Mouse (Mus musculus): ENCODE measurements at regions not wholly inside any gene's neighbourhood (a gene's known extent, or its start where the extent isn't known, plus 50 kb on each side); places are given as distances from the start of the nearest gene placed in this dataset.

DNA sequence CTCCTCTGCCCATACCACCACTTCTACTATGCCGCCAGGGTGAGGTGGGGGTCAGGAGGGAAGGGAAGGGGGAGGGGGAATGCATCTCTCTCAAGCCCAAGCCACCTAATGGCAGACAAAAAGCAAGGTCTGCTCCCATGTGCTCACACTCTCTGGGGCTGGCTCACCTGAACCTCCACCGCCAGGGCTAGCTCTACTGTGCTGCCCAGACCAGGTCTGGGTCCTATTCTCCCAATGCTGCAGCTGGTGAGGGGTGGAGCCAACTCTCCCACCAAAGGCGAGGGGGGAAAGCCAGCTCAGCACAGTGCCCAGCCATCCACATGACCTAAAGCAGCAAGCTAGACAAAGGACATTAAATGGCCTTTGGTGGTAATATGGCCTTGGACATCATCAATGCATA, 158.6 kb downstream of the Chic2 start:
- no peak for DNase-seq (ENCODE audit: low spot score in 2 of 2)

DNA sequence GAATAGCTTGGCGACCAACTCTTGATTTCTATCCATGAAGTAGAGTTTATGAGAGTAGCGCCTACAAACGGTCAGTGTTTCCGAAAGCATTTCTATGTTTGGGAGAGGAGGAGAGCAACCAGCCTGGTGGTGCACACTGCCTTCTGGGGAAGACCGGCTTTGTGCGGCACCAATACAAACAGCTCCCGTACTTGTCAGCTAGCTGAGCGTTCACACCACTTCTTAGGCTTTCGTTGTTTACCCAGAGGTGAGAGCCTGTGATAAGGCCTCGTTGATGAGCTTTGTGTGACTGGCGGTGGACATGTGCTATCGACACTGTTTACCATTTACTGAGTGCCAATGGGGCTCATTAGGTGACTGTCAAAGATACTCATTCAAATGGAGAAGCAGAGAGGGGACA, 162.0 kb downstream of the Chic2 start:
- no peak for DNase-seq (ENCODE audit: low spot score in 2 of 2)

DNA sequence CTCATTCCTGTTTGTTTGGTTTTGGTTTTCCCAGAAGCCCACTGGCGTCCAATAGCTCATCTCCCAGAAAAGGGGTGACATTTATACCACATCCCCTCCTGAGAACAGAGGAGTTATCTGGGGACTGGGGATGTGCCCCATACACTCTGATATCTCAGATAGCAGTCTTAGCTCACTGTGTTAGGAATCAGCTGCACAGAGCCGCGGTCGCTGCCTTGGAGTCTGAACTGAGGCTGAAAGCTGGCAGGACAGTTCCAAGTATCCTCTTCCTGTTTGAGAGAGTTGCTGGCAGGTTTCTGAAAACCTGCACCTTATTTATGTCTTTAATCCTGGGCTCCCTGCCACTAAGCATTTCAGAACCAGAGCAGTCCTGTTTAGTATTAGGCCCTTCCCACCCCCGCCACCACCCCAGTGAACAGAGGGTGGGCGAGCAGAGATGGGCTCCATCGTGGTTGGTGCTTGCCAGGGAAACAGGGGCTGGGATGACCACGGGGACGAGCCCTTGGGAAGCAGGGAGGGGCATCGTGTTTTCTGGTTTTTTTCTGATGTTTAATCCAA, 163.8 kb downstream of the Chic2 start:
- no peak for DNase-seq (ENCODE audit: low spot score in 2 of 2)

DNA sequence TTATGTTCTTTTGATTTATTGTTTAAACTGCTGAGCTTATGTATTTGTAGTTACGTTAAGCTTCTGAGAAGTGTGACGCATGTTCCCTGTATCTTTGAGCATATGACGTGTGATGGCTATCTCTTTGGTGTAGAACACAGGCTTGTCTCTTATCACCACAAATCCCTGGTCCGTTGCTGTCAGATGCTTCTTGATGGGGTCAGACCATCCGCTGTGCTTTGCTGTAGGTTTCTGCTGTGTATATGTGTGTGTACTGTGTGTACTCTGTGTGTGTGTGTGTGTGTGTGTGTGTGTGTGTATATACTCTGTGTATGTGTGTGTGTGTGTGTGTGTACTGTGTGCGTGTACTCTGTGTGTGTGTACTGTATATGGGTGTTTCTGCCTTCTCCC, 164.5 kb downstream of the Chic2 start:
- DNase-seq (ENCODE audit: low spot score in 2 of 2), result no peak

DNA sequence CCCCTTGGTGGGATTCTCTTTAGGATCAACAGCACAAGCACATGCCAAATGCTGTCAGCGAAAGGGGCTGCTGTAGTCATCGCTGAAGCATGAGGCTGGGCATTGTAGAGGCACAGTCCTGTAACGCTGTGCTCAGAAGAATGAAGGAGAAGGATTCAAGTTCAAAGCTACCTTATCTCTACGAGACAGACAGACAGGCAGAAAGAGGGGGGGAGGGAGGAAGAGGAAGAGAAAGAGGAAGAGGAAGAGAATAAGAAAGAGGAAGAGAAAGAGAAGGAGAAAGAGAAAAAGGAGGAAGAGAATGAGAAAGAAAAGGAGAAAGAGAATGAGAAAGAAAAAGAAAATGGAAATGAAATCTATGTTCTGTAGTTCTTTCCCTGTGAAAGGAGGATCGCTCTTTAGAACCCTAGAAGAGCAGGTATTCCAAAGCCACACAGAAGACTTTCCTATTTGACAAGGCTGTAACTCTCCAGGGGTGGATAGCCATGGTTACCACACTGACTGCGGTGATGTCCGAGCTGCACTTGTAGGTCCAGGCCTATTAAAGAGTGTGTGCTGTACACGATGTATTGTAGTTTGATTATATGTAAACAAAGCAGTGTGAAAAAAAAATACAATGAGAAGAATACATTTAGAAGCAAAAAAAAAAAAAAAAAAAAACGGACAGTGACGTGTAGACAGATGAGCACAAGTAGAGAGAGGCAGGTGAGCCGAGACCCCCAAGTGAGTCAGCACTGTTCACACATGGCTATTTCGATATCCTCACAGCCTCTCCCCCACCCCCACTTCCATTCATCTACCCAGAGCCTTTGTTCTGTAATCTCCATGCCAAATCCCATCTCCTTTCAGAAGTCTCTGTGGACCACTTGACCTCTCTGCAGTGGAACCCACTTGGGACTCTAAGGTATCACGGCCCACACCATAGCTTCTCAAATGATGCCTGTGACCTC, 165.2 kb downstream of the Chic2 start:
- DNase-seq (ENCODE audit: low spot score in 2 of 2), result no peak

DNA sequence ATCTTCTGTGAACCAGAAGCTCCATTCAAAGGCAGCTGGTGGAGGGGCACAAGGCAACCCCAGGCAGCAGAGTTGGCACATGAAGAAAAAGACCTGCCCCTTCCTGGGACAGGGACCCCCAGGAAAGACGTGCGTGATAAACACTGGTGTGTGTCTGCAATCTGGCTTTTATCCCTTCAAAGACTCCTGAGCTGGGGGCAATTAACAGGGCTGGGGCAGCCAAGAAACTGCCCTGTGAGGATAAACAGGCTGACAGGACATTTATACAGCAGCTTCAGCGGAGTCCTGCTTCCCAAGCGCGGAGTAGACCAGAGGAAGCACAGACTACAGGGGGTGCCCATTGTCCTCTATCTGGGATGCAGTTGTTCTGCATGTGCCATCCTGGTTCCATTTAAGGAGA, 167.0 kb downstream of the Chic2 start:
- DNase-seq (ENCODE audit: low spot score in 2 of 2), result no peak

DNA sequence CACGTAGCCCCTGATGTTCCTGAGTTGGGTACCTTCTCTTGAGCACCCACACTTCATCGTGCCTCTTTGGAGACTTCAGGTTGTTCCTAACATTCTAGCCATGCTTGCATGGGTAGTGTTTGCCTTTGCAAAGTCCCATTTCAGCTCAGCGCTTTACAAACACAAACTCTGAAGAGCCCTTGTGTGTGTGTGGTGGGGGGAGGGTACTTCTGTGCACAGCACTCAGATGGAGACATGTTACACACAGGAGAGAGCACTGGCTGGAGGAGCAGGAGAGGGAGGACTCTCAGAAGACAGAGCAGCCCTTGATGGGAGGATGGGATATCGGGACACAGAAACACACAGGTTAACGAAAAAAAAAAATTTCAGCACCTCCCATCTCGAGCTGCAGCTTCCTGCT, 167.4 kb downstream of the Chic2 start:
- DNase-seq (ENCODE audit: low spot score in 2 of 2), result no peak

DNA sequence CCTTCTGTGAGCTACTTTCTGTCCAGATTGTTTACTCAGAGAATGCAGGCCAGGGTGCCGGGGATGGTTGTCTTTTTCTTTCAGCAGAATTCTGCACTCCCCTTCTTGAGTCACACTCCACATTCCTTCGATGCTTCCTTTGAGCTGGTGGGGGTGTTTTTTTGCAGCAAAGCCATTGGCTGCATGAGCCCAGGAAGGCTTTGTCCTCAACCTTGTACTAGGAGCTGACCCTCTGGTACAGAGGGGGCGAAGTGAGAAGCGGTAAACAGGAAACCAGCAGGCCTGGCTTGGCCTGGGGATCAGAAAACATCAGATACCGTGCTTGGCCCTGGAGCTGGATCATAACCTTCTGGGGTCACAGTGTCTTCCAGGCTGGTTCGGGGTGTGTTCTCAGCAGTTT, 169.9 kb downstream of the Chic2 start:
- no peak for DNase-seq (ENCODE audit: low spot score in 2 of 2)

DNA sequence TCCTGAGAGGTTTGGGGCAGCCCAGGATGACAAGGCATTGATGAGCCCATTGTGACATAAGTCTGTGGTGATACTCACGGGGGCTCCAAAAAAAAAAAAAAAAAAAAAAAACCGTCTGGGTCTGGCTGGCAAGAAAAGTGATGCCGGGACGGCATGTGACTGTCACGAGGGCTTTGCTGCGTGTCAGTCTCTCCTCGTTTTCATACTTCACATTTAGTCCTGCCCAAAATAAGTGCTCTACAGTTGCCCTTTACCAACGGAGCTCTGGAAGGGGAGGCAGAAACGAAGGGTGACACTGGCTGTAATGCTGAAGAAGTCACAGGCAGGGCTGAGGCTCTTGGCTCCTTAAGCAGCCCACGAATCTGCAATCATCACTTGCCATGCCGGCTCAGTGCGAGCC, 167.9 kb upstream of the Lnx1 start:
- DNase-seq (ENCODE audit: low spot score in 2 of 2), result no peak

DNA sequence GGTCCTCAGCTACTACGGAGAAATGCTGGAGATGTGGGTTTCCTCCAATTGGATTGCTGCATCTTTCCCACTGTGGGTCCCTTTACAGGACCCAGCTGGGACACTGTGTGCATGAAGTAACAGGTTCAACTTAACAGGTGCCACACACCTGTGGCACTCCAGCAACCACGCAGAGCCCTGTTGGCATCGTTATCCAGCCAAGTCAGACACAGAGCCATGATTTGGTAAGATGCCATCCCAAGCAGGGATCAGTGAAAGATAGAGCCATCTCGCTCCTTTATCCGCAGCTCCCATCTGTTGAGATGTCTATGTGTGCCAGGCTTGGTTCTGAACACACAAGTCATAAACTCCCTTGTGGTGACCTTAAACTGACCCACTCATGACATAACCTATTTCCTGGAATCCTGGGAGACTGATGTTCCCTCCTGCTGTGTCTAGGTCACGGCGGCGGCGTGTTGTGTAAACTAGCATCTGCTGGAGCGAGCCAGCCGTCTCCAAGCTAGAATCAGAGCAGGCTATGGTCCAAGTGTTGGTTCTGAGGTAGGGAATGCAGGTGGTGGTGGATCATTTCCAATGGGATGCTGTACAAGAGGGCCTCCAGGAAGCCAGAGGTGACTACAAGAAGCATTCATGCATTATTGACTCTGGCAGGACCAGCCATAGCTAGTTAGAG, 164.5 kb upstream of the Lnx1 start:
- DNase-seq (ENCODE audit: low spot score in 2 of 2), result no peak

DNA sequence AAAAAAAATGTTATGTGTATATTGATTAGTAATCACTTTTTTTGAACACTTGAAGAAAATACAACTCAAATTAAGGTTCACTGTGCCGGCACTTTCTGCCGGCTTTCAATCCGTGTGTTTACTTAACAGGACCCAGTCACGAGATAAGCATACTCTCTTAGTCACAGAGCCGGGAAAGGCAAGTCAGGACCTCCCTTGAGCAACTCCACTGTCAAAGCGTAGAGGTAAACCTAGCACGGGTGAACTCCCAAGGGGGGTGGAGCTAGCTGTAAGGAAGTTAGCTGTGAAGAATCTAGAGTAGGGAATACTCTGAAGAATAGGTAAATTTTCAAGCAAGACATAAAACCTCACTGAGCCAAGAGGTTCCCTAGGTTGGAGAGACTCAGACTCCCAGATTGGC, 164.0 kb upstream of the Lnx1 start:
- DNase-seq (ENCODE audit: low spot score in 2 of 2), result no peak

DNA sequence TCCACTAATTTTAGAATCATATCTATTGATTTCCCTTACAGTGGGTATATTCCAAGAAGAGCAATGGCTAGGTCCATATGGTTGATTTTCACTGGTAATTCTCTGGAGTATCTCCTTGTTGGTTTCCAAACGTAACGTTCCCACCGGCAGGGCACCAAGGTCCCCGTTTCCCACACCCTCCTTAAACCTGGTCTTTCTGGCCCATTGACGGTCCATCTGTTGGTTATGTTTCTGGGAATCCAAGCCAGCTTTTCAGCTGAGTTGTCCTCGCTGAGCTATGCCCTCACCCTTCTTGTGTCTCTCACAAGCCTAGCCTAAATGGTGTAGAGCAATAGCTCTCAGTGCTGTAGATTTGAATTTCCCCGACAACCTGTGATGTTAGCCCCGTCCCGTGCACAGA, 162.7 kb upstream of the Lnx1 start:
- no peak for DNase-seq (ENCODE audit: low spot score in 2 of 2)

DNA sequence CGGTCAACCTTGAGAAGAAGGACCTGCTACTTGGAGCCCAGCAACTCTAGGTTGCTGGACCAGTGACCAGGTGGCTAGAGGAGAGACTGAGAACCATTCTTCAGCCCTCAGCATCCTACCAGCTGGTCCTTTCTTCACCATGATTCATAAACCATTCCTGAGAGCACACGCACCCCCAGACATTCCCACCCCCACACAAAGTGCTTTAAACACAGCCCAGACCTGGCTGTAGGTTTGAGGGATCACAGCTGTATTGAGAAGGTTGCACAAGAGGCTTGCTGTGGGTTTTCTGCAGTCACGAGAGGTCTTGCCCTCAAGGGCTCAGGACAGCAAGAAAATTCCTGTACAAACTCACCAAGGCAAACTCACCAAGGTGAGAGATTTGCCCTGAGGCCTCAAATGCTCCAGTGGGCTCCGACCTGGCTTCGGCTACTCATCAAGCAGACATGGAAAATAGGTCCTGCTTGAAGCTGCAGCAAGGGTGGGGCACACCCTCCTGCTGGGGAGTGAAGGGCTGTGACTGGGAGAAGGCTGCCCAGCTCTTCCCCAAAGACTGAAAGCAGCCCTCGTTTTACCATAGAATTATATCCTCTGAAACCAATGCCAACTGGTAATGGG, 161.9 kb upstream of the Lnx1 start:
- no peak for DNase-seq (ENCODE audit: low spot score in 2 of 2)

DNA sequence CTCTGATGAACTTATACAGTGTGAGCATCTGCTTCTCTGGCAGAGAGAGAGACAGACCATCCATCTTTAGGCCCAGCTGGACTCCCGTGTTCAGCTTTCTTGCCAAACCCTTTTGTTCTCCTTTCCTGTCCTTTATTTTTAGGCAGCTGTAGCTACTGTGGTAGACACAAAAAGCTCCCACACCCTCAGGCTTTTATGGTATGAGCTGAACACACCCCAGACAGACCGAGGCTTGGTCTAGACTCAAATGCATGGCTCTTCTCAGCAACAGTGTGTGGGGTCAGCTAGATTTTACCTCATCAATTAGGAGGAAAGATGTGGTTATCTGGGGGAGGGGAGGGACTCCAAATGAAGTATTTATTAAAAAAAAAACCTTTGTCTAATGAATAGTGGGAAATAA, 158.6 kb upstream of the Lnx1 start:
- DNase-seq (ENCODE audit: low spot score in 2 of 2), result no peak

DNA sequence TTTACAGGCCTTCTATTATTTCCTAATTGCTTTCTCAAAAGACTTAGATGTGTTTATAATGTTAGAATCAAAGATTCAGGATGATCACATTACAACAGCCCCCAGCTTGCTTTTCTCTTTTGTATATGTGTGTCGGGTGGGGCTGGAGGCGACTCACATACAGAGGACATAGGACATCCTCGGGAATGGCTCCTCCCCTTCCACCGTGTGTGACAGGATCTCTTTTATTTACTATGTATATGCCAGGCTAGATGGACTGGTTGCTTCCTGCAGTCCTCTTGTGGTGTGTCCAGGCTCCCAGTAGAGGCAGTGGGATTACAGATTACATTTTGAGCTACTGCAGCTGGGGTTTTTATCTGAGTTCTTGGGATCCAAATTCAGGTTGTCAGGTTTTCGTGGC, 155.1 kb upstream of the Lnx1 start:
- no peak for DNase-seq (ENCODE audit: low spot score in 2 of 2)

DNA sequence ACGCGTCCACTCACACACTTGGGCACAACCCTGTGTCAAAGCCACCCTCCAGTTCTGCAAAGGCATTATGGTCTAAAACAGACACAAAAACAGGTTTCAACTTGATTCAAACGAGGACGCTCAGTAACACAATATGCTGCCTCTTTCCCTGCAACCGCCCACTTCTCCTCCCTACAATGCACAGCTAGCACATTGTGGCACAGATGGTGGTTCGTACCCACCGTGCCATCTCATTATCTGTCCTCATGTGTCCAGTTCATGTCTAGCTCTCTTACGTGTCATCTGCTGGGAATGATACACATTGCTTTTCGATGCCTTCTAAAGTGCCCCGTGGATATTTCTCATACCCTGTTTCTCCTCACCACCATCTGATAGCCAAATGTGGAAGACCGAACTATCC, 154.4 kb upstream of the Lnx1 start:
- no peak for DNase-seq (ENCODE audit: low spot score in 2 of 2)

DNA sequence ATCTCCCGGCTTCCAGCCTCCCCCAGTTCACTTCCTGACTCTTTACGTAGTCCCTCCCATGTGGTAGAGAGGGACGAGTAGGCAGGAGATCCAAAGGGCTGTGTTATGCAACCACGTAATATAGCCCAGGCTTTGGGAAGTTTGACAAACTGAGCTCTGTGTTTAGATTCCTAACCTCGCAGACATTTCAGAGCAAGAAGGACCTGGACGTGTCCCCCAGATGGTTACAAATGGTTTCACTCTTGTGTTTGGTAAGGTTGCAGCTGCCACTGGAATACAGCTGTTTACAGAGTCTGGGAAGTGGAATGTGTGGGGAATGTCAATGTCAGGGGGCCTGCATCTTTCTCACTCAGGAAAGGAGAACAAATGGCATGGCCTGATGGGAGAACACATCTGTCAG, 145.1 kb upstream of the Lnx1 start:
- no peak for DNase-seq (ENCODE audit: low spot score in 2 of 2)

DNA sequence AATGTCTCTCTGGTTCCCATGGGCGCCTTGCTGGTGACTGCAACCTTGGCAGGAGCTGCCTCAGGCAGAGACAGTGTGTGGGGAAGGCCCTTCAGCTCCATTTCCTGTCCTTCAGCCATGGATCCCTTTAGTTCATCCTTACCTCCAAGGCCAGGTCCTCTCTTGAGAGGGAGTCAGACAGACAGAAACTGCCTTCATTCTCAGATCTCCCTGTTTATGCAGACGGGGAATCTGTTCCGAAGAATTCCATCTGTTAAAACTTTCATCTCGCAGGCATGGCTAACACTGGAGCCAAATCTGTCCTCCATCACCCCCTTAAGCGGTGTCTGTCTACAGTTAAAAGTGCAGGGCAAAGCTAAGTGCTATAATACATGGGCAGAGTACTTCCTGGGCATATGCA, 144.0 kb upstream of the Lnx1 start:
- no peak for DNase-seq (ENCODE audit: low spot score in 2 of 2)

DNA sequence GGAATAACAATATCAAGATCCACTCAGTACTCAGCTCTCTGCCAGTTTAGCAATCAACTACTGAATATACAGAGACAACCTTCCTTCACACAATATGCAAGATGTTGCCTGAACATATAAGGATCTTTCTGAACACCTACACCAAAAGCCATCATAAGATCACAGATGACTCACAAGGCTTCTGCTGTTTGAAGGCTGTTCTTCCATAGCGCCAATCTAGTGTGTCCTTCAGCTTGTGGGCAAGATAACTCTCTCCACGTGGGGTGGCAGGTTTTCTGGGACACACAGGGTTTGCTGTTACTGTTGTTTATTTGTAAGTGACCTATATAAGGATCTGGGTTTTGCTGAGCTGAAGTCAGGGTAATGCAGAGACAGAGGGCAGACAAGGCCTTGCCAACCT, 131.7 kb upstream of the Lnx1 start:
- DNase-seq (ENCODE audit: low spot score in 2 of 2), result no peak

DNA sequence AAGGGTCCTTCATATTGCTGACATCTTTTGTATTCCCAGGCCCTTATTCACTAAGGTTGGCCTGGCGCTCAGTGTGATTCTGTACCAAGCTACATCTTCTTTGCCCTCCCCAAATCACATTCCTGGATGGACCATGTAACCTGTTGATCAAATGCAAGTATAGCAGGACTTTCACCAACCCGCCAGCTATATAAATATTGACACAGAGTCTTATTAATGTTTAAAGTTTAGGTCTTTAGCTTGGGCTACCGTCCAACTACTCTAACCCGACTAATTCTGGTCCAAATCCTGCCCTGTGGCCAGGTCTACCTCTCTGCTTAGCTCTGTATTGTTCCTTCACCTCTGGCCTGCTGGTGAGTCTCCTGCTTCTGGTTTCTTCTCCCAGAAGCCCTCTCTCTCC, 131.2 kb upstream of the Lnx1 start:
- DNase-seq (ENCODE audit: low spot score in 2 of 2), result no peak

DNA sequence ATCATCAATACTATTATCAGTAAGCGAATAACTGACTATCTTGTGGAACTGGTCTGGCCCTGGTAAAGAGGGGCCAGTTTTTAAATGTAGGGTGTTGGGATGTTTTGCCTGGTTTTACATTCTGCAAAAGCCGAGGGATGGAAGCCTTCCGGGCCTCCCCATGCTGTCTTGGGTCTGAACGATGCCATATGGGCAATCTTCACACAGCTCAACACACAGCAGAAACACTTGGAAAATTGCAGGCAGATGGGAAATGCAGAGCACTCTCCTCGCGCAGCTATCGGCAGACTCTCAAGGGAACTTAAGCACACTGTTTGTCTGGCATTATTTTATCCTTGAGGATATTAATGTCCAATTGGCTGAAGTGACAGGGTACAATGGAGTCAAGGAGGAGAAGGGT, 129.3 kb upstream of the Lnx1 start:
- DNase-seq (ENCODE audit: low spot score in 2 of 2), result no peak

DNA sequence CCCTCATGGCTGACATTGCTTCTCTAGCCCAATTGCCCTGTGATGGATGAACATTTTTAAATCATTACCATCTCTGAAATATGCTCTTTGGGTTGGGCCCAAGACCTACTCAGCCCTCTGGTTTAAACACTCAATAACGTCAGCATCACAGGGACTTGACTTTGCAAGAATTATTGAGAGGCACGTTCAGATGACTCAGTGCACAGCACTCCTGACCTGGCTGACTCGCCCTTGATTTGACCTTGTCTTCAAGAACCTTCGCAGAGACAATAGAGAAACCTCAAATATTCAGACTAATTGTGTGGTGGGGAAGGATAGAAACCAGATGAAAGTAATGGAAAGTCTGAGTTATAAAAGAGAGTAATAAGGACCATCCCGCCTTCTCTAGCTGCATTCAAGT, 127.9 kb upstream of the Lnx1 start:
- DNase-seq (ENCODE audit: low spot score in 2 of 2), result no peak

DNA sequence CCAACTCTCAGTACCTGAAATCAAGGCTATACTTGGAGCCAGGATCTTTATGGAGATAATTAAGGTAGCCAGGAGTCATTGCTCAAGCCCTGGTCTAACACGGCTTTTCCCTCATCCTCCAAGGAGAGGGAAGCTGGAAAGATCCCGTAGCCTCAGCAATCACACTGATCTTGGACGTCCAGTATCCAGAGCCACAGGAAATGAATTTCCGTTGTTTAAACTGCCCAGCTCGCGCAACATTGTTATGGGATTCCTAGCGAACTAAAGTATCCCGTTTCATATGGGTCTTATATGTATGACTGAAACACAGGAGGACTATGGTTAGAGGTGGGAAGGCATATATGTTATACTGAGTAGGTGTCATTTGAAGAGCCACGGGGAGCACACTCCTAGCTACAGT, 126.3 kb upstream of the Lnx1 start:
- no peak for DNase-seq (ENCODE audit: low spot score in 2 of 2)
